ENCODE assay signal across 8 mouse cellular contexts in the genomic region with DNA sequence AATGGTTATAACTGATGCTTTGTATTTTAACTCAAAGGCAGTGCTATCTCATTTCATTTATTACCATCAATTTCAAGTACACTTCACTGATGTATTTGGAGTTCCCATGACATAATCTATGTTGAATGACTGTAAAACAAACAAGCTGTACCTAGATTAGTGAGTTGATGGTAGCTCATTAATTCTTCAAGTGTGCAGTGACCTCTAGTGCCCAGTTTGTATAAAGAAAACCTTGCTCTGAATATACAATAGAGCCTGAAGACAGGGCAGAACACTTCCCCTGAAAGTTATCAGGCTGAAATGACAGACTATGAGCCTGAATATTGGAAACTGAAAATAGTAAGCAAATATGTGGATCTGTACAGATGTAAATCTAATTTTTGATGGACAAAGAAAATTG.
DNase-seq lines count a peak whose midpoint lies in the region; ATAC-seq and TF ChIP-seq lines count a peak whose summit lies in the region.

No protein-coding gene starts in this region.

- H3K36me3 ChIP-seq in hindbrain, embryonic 13.5 days = no peaks in the 10 kb centered on the region

- H3K27ac ChIP-seq in hindbrain, embryonic 13.5 days = no peak overlapping the region

- TF ChIP-seq CTCF in brain, embryonic 14.5 days (IDR thresholded peaks at IDR 0.05; ENCODE audit: borderline replicate concordance, extremely low read depth, insufficient read depth, insufficient read length) = peak; percentile 20; the same call in 1 of the 2 replicates

- no peak overlapping the region for H3K4me3 ChIP-seq in hindbrain, embryonic 13.5 days

- no peak overlapping the region for H3K4me2 ChIP-seq in hindbrain, embryonic 13.5 days

- H3K9me3 ChIP-seq in hindbrain, embryonic 13.5 days = no peaks in the 10 kb centered on the region

- TF ChIP-seq POLR2A in brain, embryonic 14.5 days (IDR thresholded peaks at IDR 0.05; ENCODE audit: borderline replicate concordance, extremely low read depth, insufficient read depth, insufficient read length, poor library complexity, severe bottlenecking) = no peak

- no peaks in the 10 kb centered on the region for H3K4me1 ChIP-seq in hindbrain, embryonic 13.5 days (replicated peaks)

- ATAC-seq in hindbrain, embryonic 13.5 days (ENCODE audit: low FRiP score) = peak; percentile 73; the same call in 1 of the 2 replicates

- peak; percentile 11 to 76 for DNase-seq in frontal cortex, adult 2 months (ENCODE audit: extremely low spot score in 1 of 2, low spot score in 1 of 2)
- no peak for DNase-seq in frontal cortex, postnatal 10 days (ENCODE audit: low spot score in 2 of 2)
- peak; percentile 64 for DNase-seq in 416B (ENCODE audit: low read depth)
- DNase-seq in brain, embryonic 14.5 days (ENCODE audit: low read depth) = peak; percentile 84
- DNase-seq in lung, postnatal 10 days = peak; percentile 25
- no peak for DNase-seq in testis, postnatal 10 days (ENCODE audit: low spot score)
- no peak for DNase-seq in right cerebral cortex, postnatal 25 days

- no peaks in the 10 kb centered on the region for H3K27me3 ChIP-seq in hindbrain, embryonic 13.5 days

- H3K9ac ChIP-seq in hindbrain, embryonic 13.5 days = no peak overlapping the region

Comparison
In these comparisons a context has a peak if more than half of its experiments do, and no peak if none do; other contexts are left out.
1. DNase-seq: peak in frontal cortex, adult 2 months (2 of 2), 416B (single experiment), brain, embryonic 14.5 days (single experiment) and lung, postnatal 10 days (single experiment); none in frontal cortex, postnatal 10 days (0 of 2), testis, postnatal 10 days (single experiment) and right cerebral cortex, postnatal 25 days (single experiment).